Mouse (Mus musculus): ENCODE measurements around the gene Cacnb4. TPM values are rescaled to one million over a fixed set of nuclear protein-coding genes. Genes with fewer than 3 reads are reported as not detected.

The Cacnb4 gene
- polyA plus RNA-seq, 1 experiment from 2014 or later, result 0.30 TPM

- Histone ChIP-seq H3K27ac (ENCODE audit: low read depth, low read length) (no peak overlapping the region), H3K36me3 (ENCODE audit: control insufficient read depth, insufficient read depth, low read length) (no peaks in the 10 kb centered on the region), H3K9ac (ENCODE audit: low read depth, low read length) (no peak overlapping the region), H3K4me3 (ENCODE audit: low read depth, low read length) (no peak overlapping the region), H3K4me2 (no peak overlapping the region), H3K4me1 (ENCODE audit: control insufficient read depth, insufficient read depth, low read length) (no peaks in the 10 kb centered on the region; the same call in 1 of the 2 replicates), H3K9me3 (replicated peaks; ENCODE audit: control insufficient read depth, low read length) (no peaks in the 10 kb centered on the region), H3K27me3 (ENCODE audit: control insufficient read depth, insufficient read depth, low read length) (peaks cover 11% of the 10 kb centered on the region)
- ATAC-seq (replicated peaks; ENCODE audit: insufficient number of reproducible peaks, low FRiP score, low TSS enrichment), result no peak
- 83% methylated on average over 5 of the region's 5 CpGs for WGBS (ENCODE audit: insufficient replicate concordance)
These were observed 5.9 kb downstream of the Cacnb4 start for GRCm38 (mm10) chr2:52670733-52671132.

GRCm38 (mm10) chr2:52668480-52668879 lies 8.2 kb downstream of the Cacnb4 start:
- 90% methylated on average over 6 of the region's 6 CpGs for WGBS (ENCODE audit: insufficient replicate concordance)
- no peaks in the 10 kb centered on the region for H3K36me3 ChIP-seq (ENCODE audit: control insufficient read depth, insufficient read depth, low read length)

GRCm38 (mm10) chr2:52656722-52657121 lies 19.9 kb downstream of the Cacnb4 start:
- WGBS (ENCODE audit: insufficient replicate concordance), result 90% methylated on average over 5 of the region's 5 CpGs
- no peak overlapping the region for H3K4me3 ChIP-seq (ENCODE audit: low read depth, low read length)
- no peak for ATAC-seq (replicated peaks; ENCODE audit: insufficient number of reproducible peaks, low FRiP score, low TSS enrichment)
- H3K9ac ChIP-seq (ENCODE audit: low read depth, low read length), result no peak overlapping the region
- H3K4me1 ChIP-seq (ENCODE audit: control insufficient read depth, insufficient read depth, low read length), result no peaks in the 10 kb centered on the region
- no peaks in the 10 kb centered on the region for H3K36me3 ChIP-seq (ENCODE audit: control insufficient read depth, insufficient read depth, low read length)
- H3K27me3 ChIP-seq (ENCODE audit: control insufficient read depth, insufficient read depth, low read length), result 0 out of 2 replicates have a peak, but pooled peaks cover 2% of the 10 kb centered on the region
- no peak overlapping the region for H3K4me2 ChIP-seq
- no peaks in the 10 kb centered on the region for H3K9me3 ChIP-seq (replicated peaks; ENCODE audit: control insufficient read depth, low read length)
- H3K27ac ChIP-seq (ENCODE audit: low read depth, low read length), result no peak overlapping the region

More at GRCm38 (mm10) chr2:52668480-52668879, 8.2 kb downstream of the Cacnb4 start:
- Histone ChIP-seq H3K9me3 (replicated peaks; ENCODE audit: control insufficient read depth, low read length) (no peaks in the 10 kb centered on the region), H3K4me2 (no peak overlapping the region), H3K27ac (ENCODE audit: low read depth, low read length) (no peak overlapping the region), H3K4me1 (ENCODE audit: control insufficient read depth, insufficient read depth, low read length) (no peaks in the 10 kb centered on the region), H3K9ac (ENCODE audit: low read depth, low read length) (no peak overlapping the region), H3K27me3 (ENCODE audit: control insufficient read depth, insufficient read depth, low read length) (no peaks in the 10 kb centered on the region), H3K4me3 (ENCODE audit: low read depth, low read length) (no peak overlapping the region)
- no peak for ATAC-seq (replicated peaks; ENCODE audit: insufficient number of reproducible peaks, low FRiP score, low TSS enrichment)

- WGBS (ENCODE audit: insufficient replicate concordance), result 62% methylated on average over 4 of the region's 4 CpGs
- Histone ChIP-seq H3K4me2 (no peak overlapping the region), H3K9me3 (replicated peaks; ENCODE audit: control insufficient read depth, low read length) (no peaks in the 10 kb centered on the region), H3K4me3 (ENCODE audit: low read depth, low read length) (no peak overlapping the region), H3K4me1 (ENCODE audit: control insufficient read depth, insufficient read depth, low read length) (no peaks in the 10 kb centered on the region), H3K36me3 (ENCODE audit: control insufficient read depth, insufficient read depth, low read length) (no peaks in the 10 kb centered on the region), H3K27me3 (ENCODE audit: control insufficient read depth, insufficient read depth, low read length) (no peaks in the 10 kb centered on the region), H3K9ac (ENCODE audit: low read depth, low read length) (no peak overlapping the region), H3K27ac (ENCODE audit: low read depth, low read length) (no peak overlapping the region)
- no peak for ATAC-seq (replicated peaks; ENCODE audit: insufficient number of reproducible peaks, low FRiP score, low TSS enrichment)
These were observed 22.1 kb downstream of the Cacnb4 start for GRCm38 (mm10) chr2:52654541-52654940.

- ATAC-seq (replicated peaks; ENCODE audit: insufficient number of reproducible peaks, low FRiP score, low TSS enrichment), result no peak
- Histone ChIP-seq H3K27me3 (ENCODE audit: control insufficient read depth, insufficient read depth, low read length) (no peaks in the 10 kb centered on the region), H3K27ac (ENCODE audit: low read depth, low read length) (no peak overlapping the region), H3K9ac (ENCODE audit: low read depth, low read length) (no peak overlapping the region), H3K4me2 (no peak overlapping the region), H3K4me1 (ENCODE audit: control insufficient read depth, insufficient read depth, low read length) (0 out of 2 replicates have a peak, but pooled peaks cover 2% of the 10 kb centered on the region), H3K4me3 (ENCODE audit: low read depth, low read length) (no peak overlapping the region), H3K36me3 (ENCODE audit: control insufficient read depth, insufficient read depth, low read length) (no peaks in the 10 kb centered on the region), H3K9me3 (replicated peaks; ENCODE audit: control insufficient read depth, low read length) (no peaks in the 10 kb centered on the region)
- WGBS (ENCODE audit: insufficient replicate concordance), result 87% methylated on average over 6 of the region's 6 CpGs
These were observed 25.1 kb downstream of the Cacnb4 start for GRCm38 (mm10) chr2:52651547-52651946.

GRCm38 (mm10) chr2:52647255-52647998 lies 29.2 kb downstream of the Cacnb4 start:
- Histone ChIP-seq H3K36me3 (ENCODE audit: control insufficient read depth, insufficient read depth, low read length) (no peaks in the 10 kb centered on the region), H3K9ac (ENCODE audit: low read depth, low read length) (no peak overlapping the region), H3K4me2 (no peak overlapping the region), H3K4me3 (ENCODE audit: low read depth, low read length) (no peak overlapping the region), H3K27ac (ENCODE audit: low read depth, low read length) (no peak overlapping the region), H3K4me1 (ENCODE audit: control insufficient read depth, insufficient read depth, low read length) (0 out of 2 replicates have a peak, but pooled peaks cover 2% of the 10 kb centered on the region), H3K9me3 (replicated peaks; ENCODE audit: control insufficient read depth, low read length) (no peaks in the 10 kb centered on the region), H3K27me3 (ENCODE audit: control insufficient read depth, insufficient read depth, low read length) (no peaks in the 10 kb centered on the region)
- no peak for ATAC-seq (replicated peaks; ENCODE audit: insufficient number of reproducible peaks, low FRiP score, low TSS enrichment)
- WGBS (ENCODE audit: insufficient replicate concordance), result 72% methylated on average over 8 of the region's 8 CpGs

- Histone ChIP-seq H3K4me2 (no peak overlapping the region), H3K4me1 (ENCODE audit: control insufficient read depth, insufficient read depth, low read length) (0 out of 2 replicates have a peak, but pooled peaks cover 2% of the 10 kb centered on the region), H3K9me3 (replicated peaks; ENCODE audit: control insufficient read depth, low read length) (no peaks in the 10 kb centered on the region), H3K27ac (ENCODE audit: low read depth, low read length) (no peak overlapping the region), H3K36me3 (ENCODE audit: control insufficient read depth, insufficient read depth, low read length) (no peaks in the 10 kb centered on the region), H3K27me3 (ENCODE audit: control insufficient read depth, insufficient read depth, low read length) (no peaks in the 10 kb centered on the region), H3K9ac (ENCODE audit: low read depth, low read length) (no peak overlapping the region), H3K4me3 (ENCODE audit: low read depth, low read length) (no peak overlapping the region)
- ATAC-seq (replicated peaks; ENCODE audit: insufficient number of reproducible peaks, low FRiP score, low TSS enrichment), result no peak
- 48% methylated on average over 6 of the region's 6 CpGs for WGBS (ENCODE audit: insufficient replicate concordance)
These were observed 33.0 kb downstream of the Cacnb4 start for GRCm38 (mm10) chr2:52643657-52644056.

GRCm38 (mm10) chr2:52639530-52639875 lies 37.1 kb downstream of the Cacnb4 start:
- no peak overlapping the region for H3K27ac ChIP-seq (ENCODE audit: low read depth, low read length)
- H3K4me2 ChIP-seq, result no peak overlapping the region
- no peaks in the 10 kb centered on the region for H3K9me3 ChIP-seq (replicated peaks; ENCODE audit: control insufficient read depth, low read length)
- no peaks in the 10 kb centered on the region for H3K4me1 ChIP-seq (ENCODE audit: control insufficient read depth, insufficient read depth, low read length)
- no peak for ATAC-seq (replicated peaks; ENCODE audit: insufficient number of reproducible peaks, low FRiP score, low TSS enrichment)
- 0 out of 2 replicates have a peak, but pooled peaks cover 3% of the 10 kb centered on the region for H3K27me3 ChIP-seq (ENCODE audit: control insufficient read depth, insufficient read depth, low read length)
- WGBS (ENCODE audit: insufficient replicate concordance), result 61% methylated on average over 4 of the region's 4 CpGs
- H3K36me3 ChIP-seq (ENCODE audit: control insufficient read depth, insufficient read depth, low read length), result no peaks in the 10 kb centered on the region
- no peak overlapping the region for H3K9ac ChIP-seq (ENCODE audit: low read depth, low read length)
- H3K4me3 ChIP-seq (ENCODE audit: low read depth, low read length), result no peak overlapping the region
